Mouse (Mus musculus) CH12.LX (cell line): ENCODE results near the gene Iqschfp. TPM values are rescaled to one million over a fixed set of nuclear protein-coding genes. Genes with fewer than 3 reads are reported as not detected.

Source experiments
- DNase-seq: peaks from one replicate; pipeline ENCODE4 v3.0.0-alpha.2; 2013; ENCODE audit errors: extremely low read depth
- H3K27ac ChIP-seq: 2 replicates; pipeline ENCODE4 v1.5.1; 2012; ENCODE audit warnings: low read depth, mild to moderate bottlenecking, control low read depth, moderate library complexity; ENCODE audit not compliant: insufficient read depth
- H3K27me3 ChIP-seq: replicated peaks from 2 replicates; pipeline ENCODE3; 2012; ENCODE audit warnings: inconsistent platforms
- H3K36me3 ChIP-seq, 2 experiments: replicated peaks in 1 of 2; 2 replicates each; pipeline versions ENCODE3 to v1.6.1; 2012; ENCODE audit warnings: inconsistent platforms in 1 of 2, low read length in 1 of 2, mild to moderate bottlenecking in 1 of 2, mixed read lengths in 1 of 2, moderate library complexity in 1 of 2; ENCODE audit not compliant: control insufficient read depth in 1 of 2, insufficient read depth in 1 of 2
- H3K4me1 ChIP-seq, 2 experiments: 2 replicates each; pipeline ENCODE4 v1.6.1; 2012; ENCODE audit warnings: inconsistent platforms in 1 of 2, moderate library complexity in 1 of 2; ENCODE audit not compliant: insufficient read depth in 2 of 2, control insufficient read depth in 1 of 2
- H3K4me2 ChIP-seq: 2 replicates; pipeline ENCODE4 v1.6.1; 2012; ENCODE audit warnings: low read depth, mild to moderate bottlenecking, control low read depth; ENCODE audit not compliant: poor library complexity, insufficient read depth, severe bottlenecking
- H3K4me3 ChIP-seq, 3 experiments: fragments of 150-350 bp in 1 of 3; sonication (generic) in 1 of 3; replicated peaks in 1 of 3; 2 replicates each; pipeline versions ENCODE3 to v1.5.1; 2011 to 2012; ENCODE audit warnings: low read depth in 2 of 3, low read length in 2 of 3, mild to moderate bottlenecking in 2 of 3, moderate library complexity in 2 of 3, control low read depth in 1 of 3, improper control_type of control experiment in 1 of 3, inconsistent platforms in 1 of 3, mixed read lengths in 1 of 3; ENCODE audit not compliant: poor library complexity in 1 of 3
- H3K79me2 ChIP-seq: replicated peaks from 2 replicates; pipeline ENCODE4 v1.6.1; 2012; ENCODE audit warnings: mild to moderate bottlenecking, moderate library complexity; ENCODE audit not compliant: control insufficient read depth, poor library complexity, insufficient read depth, severe bottlenecking; ENCODE audit errors: extremely low read depth
- H3K9ac ChIP-seq: 2 replicates; pipeline ENCODE4 v1.6.1; 2012; ENCODE audit warnings: low read depth, mild to moderate bottlenecking, control low read depth, moderate library complexity; ENCODE audit not compliant: insufficient read depth
- H3K9me3 ChIP-seq: replicated peaks from 2 replicates; pipeline ENCODE3; 2012; ENCODE audit warnings: low read length, inconsistent platforms, mixed read lengths
- BHLHE40 ChIP-seq: IDR thresholded peaks from 2 replicates; pipeline ENCODE4 v1.6.1; 2011; ENCODE audit warnings: mild to moderate bottlenecking, low read depth, low read length, improper control_type of control experiment
- CHD1 ChIP-seq: IDR thresholded peaks from 2 replicates; pipeline ENCODE4 v1.6.1; 2012; ENCODE audit warnings: low read depth, low read length, improper control_type of control experiment, inconsistent platforms
- CHD2 ChIP-seq: IDR thresholded peaks from 2 replicates; pipeline ENCODE4 v1.6.1; 2011; ENCODE audit warnings: low read length, improper control_type of control experiment
- CTCF ChIP-seq, 2 experiments: IDR thresholded peaks in 1 of 2; conservative IDR thresholded peaks in 1 of 2; 2 replicates each; pipeline ENCODE4 v1.5.1; 2011 to 2012; ENCODE audit warnings: low read depth in 2 of 2, low read length in 2 of 2, improper control_type of control experiment in 1 of 2, inconsistent platforms in 1 of 2, mild to moderate bottlenecking in 1 of 2, moderate library complexity in 1 of 2
- E2F4 ChIP-seq: IDR thresholded peaks from 2 replicates; pipeline ENCODE4 v1.6.1; 2011; ENCODE audit warnings: low read depth, low read length, improper control_type of control experiment; ENCODE audit not compliant: insufficient replicate concordance
- HCFC1 ChIP-seq: IDR thresholded peaks from 2 replicates; pipeline ENCODE4 v1.6.1; 2012; ENCODE audit warnings: low read depth, mild to moderate bottlenecking, inconsistent platforms, low read length, improper control_type of control experiment
- IRF4 ChIP-seq: IDR thresholded peaks from 2 replicates; pipeline ENCODE4 v1.6.1; 2014; ENCODE audit warnings: low read depth, mild to moderate bottlenecking, inconsistent platforms, low read length, improper control_type of control experiment
- JUN ChIP-seq: IDR thresholded peaks from 2 replicates; pipeline ENCODE4 v1.6.1; 2011; ENCODE audit warnings: low read depth, mild to moderate bottlenecking, low read length, improper control_type of control experiment, moderate library complexity; ENCODE audit not compliant: insufficient read depth
- JUND ChIP-seq: conservative IDR thresholded peaks from 2 replicates; pipeline ENCODE4 v1.6.1; 2011; ENCODE audit warnings: low read depth, low read length, improper control_type of control experiment
- MAFK ChIP-seq: IDR thresholded peaks from 2 replicates; pipeline ENCODE4 v1.6.1; 2011; ENCODE audit warnings: low read length, improper control_type of control experiment; ENCODE audit not compliant: insufficient replicate concordance
- MAZ ChIP-seq: IDR thresholded peaks from 2 replicates; pipeline ENCODE4 v1.6.1; 2012; ENCODE audit warnings: low read depth, mild to moderate bottlenecking, inconsistent platforms, low read length, improper control_type of control experiment, moderate library complexity
- NRF1 ChIP-seq: IDR thresholded peaks from 2 replicates; pipeline ENCODE4 v1.6.1; 2014; ENCODE audit warnings: low read depth, mild to moderate bottlenecking, inconsistent platforms, low read length, improper control_type of control experiment, moderate library complexity
- PAX5 ChIP-seq: IDR thresholded peaks from 2 replicates; pipeline ENCODE4 v1.6.1; 2012; ENCODE audit warnings: low read length, inconsistent platforms, mixed read lengths
- RCOR1 ChIP-seq: conservative IDR thresholded peaks from 2 replicates; pipeline ENCODE4 v1.6.1; 2012; ENCODE audit warnings: low read depth, mild to moderate bottlenecking, inconsistent platforms, low read length, improper control_type of control experiment
- SIN3A ChIP-seq: IDR thresholded peaks from 2 replicates; pipeline ENCODE4 v1.6.1; 2012; ENCODE audit warnings: low read length, improper control_type of control experiment, inconsistent platforms
- UBTF ChIP-seq: IDR thresholded peaks from 2 replicates; pipeline ENCODE4 v1.6.1; 2012; ENCODE audit warnings: low read depth, mild to moderate bottlenecking, inconsistent platforms, low read length, improper control_type of control experiment, moderate library complexity
- USF1 ChIP-seq: IDR thresholded peaks from 2 replicates; pipeline ENCODE4 v1.6.1; 2014; ENCODE audit warnings: low read depth, mild to moderate bottlenecking, inconsistent platforms, low read length, improper control_type of control experiment
- ZC3H11A ChIP-seq: IDR thresholded peaks from 2 replicates; pipeline ENCODE4 v1.6.1; 2012; ENCODE audit warnings: low read depth, mild to moderate bottlenecking, inconsistent platforms, low read length, improper control_type of control experiment
- ZKSCAN1 ChIP-seq: IDR thresholded peaks from 2 replicates; pipeline ENCODE4 v1.6.1; 2012; ENCODE audit warnings: low read depth, inconsistent platforms, low read length, improper control_type of control experiment, borderline replicate concordance
- ZNF384 ChIP-seq: IDR thresholded peaks from 2 replicates; pipeline ENCODE4 v1.6.1; 2012; ENCODE audit warnings: low read depth, low read length, improper control_type of control experiment, inconsistent platforms
- dilution Hi-C: fragments of 300-500 bp; cut with MboI; formaldehyde crosslinking; loops from 2 replicates; pipeline ENCODE4 v1.14.3; 2020; ENCODE audit warnings: low sequenced_read_pairs; ENCODE audit not compliant: extremely low pct_unique_long_range_greater_than_20kb, extremely low pct_ligation_motif_present
- in situ Hi-C: fragments of 300-500 bp; cut with MboI; formaldehyde crosslinking; loops from 3 replicates; pipeline ENCODE4 v1.14.3; 2019; ENCODE audit warnings: low sequenced_read_pairs, low pct_ligation_motif_present, low pct_unique_long_range_greater_than_20kb, mixed read lengths
- polyA plus RNA-seq: library from polyadenylated mRNA; unstranded; fragments of >175 nt; gene quantifications from 2 replicates; pipeline ENCODE4 v1.2.1, GENCODE M21; 2012; ENCODE audit warnings: low read depth; ENCODE audit not compliant: insufficient read length
- total RNA-seq, 2 experiments: library from RNA; depleted of rRNA; stranded (reverse); fragments of 300-350 nt in 1 of 2; fragments of >200 nt in 1 of 2; gene quantifications; 2 replicates each; pipeline ENCODE4 v1.2.3; 2012 to 2014

The Iqschfp gene
- total and polyA plus RNA-seq, 3 experiments, result 0.13 to 0.25 TPM; not detected in 1

GRCm38 (mm10) chr3:68675216-68675835, 783.3 kb downstream of the Iqschfp start:
- in situ Hi-C loops (no loop called here), dilution Hi-C loops (no loop called here)
- TF ChIP-seq ZC3H11A (no peak), JUN (no peak), ZKSCAN1 (no peak), JUND (no peak), RCOR1 (no peak), CHD1 (no peak), HCFC1 (no peak), SIN3A (no peak), ZNF384 (no peak), CTCF (conservative IDR thresholded peaks at IDR 0.05 in 1 of 2, IDR thresholded peaks at IDR 0.05 in 1 of 2; ENCODE audit: low read depth in 2 of 2, low read length in 2 of 2) (no peak), BHLHE40 (no peak), UBTF (no peak), IRF4 (no peak), PAX5 (no peak), MAFK (no peak), NRF1 (no peak), E2F4 (no peak), MAZ (no peak), USF1 (no peak), CHD2 (no peak)
- Histone ChIP-seq H3K79me2 (no peaks in the 10 kb centered on the region), H3K27me3 (no peaks in the 10 kb centered on the region), H3K4me3 (no peak overlapping the region), H3K9ac (no peak overlapping the region), H3K4me1 (peaks cover 0 to 24% of the 10 kb centered on the region in 2 experiments; a peak in 2 of 4 replicates), H3K27ac (no peak overlapping the region), H3K9me3 (no peaks in the 10 kb centered on the region), H3K36me3 (no peaks in the 10 kb centered on the region), H3K4me2 (no peak overlapping the region)
- no peak for DNase-seq

Other genes starting within 250 kb of the Iqschfp start
- 0.47 and 0.63 TPM in 2 replicates for gene Iqcj, start within 50 bp of the Iqschfp start, total RNA-seq (2012; rRNA removed)
- not detected in 2 replicates for gene Iqcj, start within 50 bp of the Iqschfp start, total RNA-seq (2014; rRNA removed)
- gene Iqcj, start within 50 bp of the Iqschfp start, polyA plus RNA-seq, result not detected in 2 replicates
- gene Schip1, start 172.6 kb downstream of the Iqschfp start, total RNA-seq (2012; rRNA removed), result 0.25 TPM in 2 replicates
- gene Schip1, start 172.6 kb downstream of the Iqschfp start, total RNA-seq (2014; rRNA removed), result 0.36 and 0.38 TPM in 2 replicates
- 0.16 TPM in 1 of 2 replicates, not detected in the other for gene Schip1, start 172.6 kb downstream of the Iqschfp start, polyA plus RNA-seq